Mouse (Mus musculus) right cerebral cortex, postnatal 36 days (tissue): ENCODE data around the gene Srgap2.
"Not testable (repeated sequence)": the region's sequence is repeated elsewhere in the genome, so short reads cannot be mapped to it uniquely, and the experiment has no call there.

Source experiments
- DNase-seq, 2 experiments: peaks; one replicate each; pipeline ENCODE4 v3.0.0; 2022; ENCODE audit warnings: low spot score in 2 of 2, mixed read lengths in 1 of 2

Srgap2 gene

DNA sequence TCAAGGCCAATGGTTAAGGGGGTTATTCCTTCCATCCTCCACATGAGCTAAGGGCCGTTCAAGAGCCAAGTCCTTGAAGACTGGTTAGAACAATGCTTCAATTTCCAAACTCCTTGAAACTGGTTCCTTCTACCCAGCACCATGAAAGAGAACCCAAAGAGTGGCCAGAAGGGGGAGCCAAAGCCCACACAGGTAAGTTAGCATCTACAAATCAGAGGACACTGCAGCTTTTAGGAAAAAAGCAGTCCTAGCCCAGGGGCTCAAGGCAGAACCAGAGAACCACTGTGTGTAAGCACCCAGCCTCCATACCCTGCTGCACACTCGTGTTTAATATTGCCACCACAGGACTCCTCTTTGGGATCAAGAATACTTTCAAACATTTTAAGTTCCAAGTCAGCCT, 236.5 kb downstream of the Srgap2 start:
- peak; percentile 38 to 53 for DNase-seq

GRCm38 (mm10) chr1:131288938-131289337, 238.2 kb downstream of the Srgap2 start:
- DNase-seq: no peak

DNA sequence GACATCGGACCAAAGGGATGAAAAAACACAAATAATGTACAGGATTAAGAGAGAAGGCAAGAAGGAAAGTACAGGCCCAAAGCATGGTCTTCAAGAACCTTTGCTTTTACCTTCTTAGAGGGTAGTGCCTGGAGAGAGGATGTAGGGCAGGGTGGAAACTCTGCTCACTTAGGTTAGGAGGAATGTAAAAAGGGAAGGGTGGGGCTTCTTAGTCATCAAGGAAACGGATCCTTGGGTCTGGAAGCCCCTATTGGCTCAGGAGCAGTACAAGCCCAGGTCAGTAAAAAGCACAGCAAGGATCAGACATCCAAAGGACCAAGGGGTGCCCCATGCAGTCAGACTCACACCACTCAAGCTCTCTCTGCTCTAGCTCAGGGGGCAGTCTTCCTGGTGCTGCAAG, 239.9 kb downstream of the Srgap2 start:
- no peak for DNase-seq

- no peak for DNase-seq
Measured at GRCm38 (mm10) chr1:131286803-131287202, 240.3 kb downstream of the Srgap2 start.

DNA sequence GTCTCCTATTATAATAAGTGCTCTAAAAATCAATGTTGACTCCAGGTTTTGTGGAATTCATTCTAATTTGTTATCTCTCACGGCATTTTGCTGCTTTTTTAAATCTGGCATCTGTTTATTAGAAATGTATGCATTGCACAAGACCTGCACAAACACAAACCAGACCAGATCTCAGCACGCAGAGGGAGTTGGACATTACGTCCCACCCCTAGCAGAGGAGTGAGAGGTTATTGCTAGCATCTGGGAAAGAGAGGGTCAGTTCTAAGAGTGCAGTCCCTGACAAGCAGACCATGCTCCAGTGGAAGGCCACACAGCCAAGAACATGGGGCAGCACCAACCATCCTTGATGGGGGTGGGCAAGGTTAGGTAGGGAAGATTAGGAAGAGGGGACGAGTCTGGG, 242.5 kb downstream of the Srgap2 start:
- no peak for DNase-seq

GRCm38 (mm10) chr1:131284167-131284566, 243.0 kb downstream of the Srgap2 start:
- no peak for DNase-seq

DNA sequence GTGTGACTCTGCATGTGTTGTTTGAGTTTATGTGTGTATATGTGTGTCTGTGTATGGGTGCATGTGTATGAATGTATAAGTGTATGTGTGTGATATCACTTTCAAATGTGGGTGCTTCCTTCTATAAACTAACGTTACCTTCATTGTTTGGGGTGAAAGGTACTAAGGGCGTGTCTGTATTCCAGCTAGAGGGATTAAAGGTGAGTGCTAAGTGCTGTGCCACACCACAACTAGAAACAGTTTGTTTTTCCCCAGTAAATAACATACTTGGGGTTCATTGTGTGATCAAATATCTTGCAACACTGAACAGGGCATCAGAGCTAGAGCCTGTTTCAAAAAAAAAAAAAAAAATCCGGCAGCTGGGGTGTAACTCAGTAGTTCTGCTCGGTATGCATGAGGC, 245.4 kb downstream of the Srgap2 start:
- no peak for DNase-seq

DNA sequence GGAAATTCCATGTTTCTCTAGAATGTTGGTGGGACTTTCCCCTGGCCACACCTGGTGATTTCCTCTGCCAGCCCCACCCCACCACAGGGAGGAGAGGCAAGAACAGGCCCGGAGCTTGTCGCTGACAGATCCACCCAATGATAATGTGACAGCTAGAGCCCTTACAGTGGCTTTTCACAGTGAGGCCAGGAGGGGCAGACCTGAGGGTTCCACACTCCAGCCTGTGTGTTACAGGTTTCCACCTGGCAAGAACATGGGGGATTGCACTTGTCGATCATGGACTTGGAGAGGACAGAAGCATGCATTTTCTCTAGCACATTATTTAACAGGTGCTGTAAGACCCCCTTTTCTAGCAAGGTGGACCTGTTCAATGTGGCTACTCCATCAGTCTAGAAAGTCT, 246.9 kb downstream of the Srgap2 start:
- no peak for DNase-seq

DNA sequence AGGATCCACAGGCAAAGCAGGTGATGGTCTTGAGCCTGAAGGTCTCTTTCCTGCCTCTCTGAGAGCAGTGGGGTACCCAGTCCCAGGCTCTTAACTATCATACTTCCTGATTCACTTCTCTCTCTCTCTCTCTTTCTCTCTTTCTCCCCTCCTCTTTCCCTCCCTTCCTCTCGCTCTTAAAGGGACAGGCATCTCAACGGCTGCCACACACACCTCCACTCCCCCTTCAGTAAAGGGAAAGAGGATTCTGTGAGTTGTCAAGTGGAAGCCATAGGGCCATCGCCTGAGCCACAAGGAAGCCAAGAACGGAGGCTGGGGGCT, 247.7 kb downstream of the Srgap2 start, which contains the start of gene Ikbke:
Gene Ikbke (minus strand): TSS at position 151 of the 321 bp plus-strand sequence.
- no peak for DNase-seq

DNA sequence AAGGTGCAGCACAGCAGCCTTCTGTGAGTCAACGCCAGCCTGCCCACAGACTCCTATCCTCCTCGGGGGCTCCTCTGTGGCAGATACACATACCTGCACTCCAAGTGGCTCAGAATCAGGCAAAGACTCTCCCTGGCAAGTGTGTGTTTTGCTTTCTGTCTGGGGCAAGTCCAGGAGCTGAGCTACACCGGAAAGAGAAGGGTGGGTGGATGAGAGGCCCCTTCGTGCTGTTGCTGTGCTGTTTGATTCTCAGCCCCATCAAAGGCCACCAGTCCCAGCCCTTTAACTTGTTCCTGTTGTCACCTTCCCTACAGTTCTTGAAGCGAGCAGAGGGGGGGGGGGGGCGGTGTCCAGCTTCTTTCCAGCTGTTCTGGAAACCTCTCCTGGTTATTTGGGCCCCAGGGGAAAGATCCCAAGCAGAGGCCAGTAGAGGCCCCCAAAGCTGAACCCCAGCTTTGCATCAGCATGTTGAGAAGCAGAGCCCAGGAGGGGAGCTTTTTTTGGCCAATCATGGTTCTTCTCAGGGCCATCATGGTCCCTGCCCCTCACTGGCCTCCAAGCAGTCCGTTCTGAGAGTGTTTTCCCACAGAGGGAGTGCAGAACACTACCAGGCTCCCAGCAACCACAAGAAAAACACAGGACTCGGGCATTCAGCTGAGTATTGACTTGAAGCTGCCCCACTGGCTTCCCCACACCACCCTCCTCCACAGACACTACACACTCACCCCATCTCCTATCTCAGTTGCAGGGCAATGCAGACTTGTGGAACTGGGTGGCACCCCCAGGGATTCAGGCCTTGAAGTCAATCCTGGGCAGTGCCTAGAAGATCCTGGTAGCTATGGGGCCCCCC, 248.3 kb downstream of the Srgap2 start:
- DNase-seq: no peak

DNA sequence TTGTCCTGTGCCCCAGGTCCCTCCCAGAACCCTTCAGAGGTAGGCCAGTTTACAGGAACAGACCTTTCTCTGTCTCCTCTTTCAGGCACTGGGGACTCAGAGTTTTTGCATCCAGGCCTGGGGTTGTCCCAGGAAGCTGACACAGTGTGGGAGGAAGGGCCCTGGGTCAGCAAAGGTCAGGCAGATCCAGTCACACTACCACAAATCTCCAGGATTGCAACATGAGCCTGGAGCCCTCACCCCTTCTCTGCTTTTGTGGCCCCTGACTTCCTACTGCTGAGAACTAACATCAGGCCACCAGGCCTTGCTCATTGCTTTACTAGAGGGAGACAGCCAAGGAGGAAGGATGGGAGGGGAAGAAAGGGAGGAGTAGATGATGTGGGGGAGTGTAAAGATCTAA, 250.3 kb downstream of the Srgap2 start:
- DNase-seq: no peak

GRCm38 (mm10) chr1:131275577-131275976, 251.6 kb downstream of the Srgap2 start:
- DNase-seq: no peak

GRCm38 (mm10) chr1:131274725-131275539, 252.2 kb downstream of the Srgap2 start:
- DNase-seq: no peak

- DNase-seq: peak; percentile 43 to 49
Measured at GRCm38 (mm10) chr1:131269797-131270578, 257.2 kb downstream of the Srgap2 start.

DNA sequence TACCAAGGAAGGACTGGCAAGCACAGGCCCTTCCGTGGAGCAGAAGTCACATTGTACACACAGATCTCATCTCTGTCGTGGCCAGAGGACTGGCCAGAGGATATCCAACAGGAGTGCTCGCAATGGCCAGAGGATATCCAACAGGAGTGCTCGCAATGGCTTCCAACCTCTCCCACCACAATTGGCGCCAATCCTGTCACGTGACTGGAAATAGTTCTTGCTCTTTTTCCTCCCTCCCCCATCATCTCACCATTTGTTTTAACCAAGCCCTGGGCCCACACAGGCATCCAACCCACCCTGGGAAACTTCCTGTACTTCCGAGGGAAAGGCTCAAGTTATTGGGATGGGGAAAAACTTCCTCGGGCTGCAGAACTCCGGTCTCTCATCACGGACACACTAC, 258.4 kb downstream of the Srgap2 start:
- no peak for DNase-seq

DNA sequence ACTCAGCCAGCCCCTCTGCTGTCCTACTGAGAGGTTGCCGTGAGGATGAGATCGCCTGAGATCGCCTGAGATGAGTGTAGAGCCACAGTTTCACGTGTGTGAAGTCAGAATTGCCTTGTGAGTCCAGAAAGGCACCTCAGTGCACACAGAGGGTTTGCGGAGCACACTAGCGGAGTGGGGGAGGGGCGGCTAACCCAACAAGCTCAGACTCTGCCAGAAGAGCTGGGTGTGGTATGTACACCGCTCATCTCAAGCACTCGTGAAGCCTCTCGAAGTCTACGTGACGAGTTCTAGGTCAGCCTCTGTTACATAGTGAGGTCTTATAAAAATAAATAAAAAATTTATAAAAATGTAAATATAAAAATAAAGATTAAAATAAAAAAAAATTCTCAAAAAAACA, 263.2 kb downstream of the Srgap2 start:
- no peak for DNase-seq

GRCm38 (mm10) chr1:131260309-131260656, 266.9 kb downstream of the Srgap2 start:
- DNase-seq: peak; percentile 39 to 43

DNA sequence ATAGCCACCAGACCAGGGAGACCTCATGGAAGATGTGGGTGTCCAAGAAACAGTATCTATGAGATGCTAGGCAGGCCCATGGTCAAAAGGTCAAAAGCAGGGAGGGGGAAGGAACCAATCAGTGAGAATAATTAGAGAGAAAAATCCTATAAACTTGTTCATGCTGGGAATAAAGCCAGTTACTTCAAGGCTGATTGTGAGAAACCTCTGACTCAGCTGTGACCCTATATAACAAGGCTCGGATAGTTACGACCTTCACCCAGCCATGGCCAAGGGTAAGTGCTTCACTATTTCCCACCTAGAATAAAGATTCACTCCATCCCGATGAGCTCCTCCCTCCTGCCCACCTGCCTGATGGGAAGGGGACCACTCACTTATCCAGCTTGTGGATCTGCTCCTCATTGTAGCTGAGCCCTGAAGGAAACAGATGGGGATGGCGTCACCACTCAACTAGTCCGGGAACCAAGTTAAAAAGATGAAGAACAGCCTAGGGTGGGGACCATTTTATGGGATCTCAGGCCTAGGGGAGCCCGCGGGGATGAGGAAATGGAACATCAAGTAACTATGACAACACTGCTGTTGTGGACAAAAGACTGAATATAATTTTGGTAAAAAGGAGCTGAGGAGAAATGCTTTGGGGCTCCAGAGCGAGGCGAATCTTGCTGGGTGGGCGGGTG, 267.4 kb downstream of the Srgap2 start:
- no peak for DNase-seq

GRCm38 (mm10) chr1:131257288-131257687, 269.9 kb downstream of the Srgap2 start:
- no peak for DNase-seq

DNA sequence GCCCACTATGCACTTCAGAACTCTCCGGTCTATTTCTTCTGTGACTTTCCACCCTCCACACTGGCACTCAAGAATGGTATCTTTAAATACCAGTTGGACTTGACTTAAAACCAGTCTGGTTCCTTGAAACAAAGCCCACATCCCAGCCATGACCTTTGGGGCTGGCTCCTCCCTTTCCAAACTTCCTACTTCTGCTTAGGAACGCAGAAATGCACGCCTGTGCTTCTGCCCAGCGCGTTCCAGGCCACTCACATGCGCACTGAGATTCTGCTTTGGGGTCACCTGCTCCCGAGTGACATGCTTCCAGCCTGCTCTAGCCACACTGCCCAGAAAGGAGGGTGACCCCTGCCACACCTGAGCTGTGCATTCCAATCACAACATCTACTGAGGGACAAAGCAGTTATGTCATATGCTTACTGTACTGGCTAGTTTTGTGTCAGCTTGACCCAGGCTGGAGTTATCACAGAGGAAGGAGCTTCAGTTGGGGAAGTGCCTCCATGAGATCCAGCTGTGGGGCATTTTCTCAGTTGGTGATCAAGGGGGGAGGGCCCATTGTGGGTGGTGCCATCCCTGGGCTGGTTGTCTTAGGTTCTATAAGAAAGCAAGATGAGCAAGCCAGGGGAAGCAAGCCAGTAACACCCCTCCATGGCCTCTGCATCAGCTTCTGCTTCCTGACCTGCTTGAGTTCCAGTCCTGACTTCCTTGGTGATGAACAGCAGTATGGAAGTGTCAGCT, 274.5 kb downstream of the Srgap2 start:
- not testable (repeated sequence) for DNase-seq
